Mouse (Mus musculus): ENCODE data around the gene Faim2.

GRCm38 (mm10) chr15:99469736-99470135 lies 58.2 kb downstream of the Faim2 start:
- TF ChIP-seq CTCF (IDR thresholded peaks at IDR 0.05; ENCODE audit: extremely low read depth, insufficient read depth, low read length) (no peak), POLR2A (IDR thresholded peaks at IDR 0.05; ENCODE audit: extremely low read depth, insufficient read depth, low read length) (no peak)
